Mouse (Mus musculus) brain, embryonic 14.5 days (tissue): Measurements from ENCODE around the gene Mau2.

Source experiments
- CTCF ChIP-seq: fragments of 200-500 bp; IDR thresholded peaks from 2 replicates; pipeline ENCODE4 v1.5.1; 2012; ENCODE audit warnings: inconsistent platforms, mild to moderate bottlenecking, moderate library complexity, borderline replicate concordance; ENCODE audit not compliant: insufficient read depth, insufficient read length; ENCODE audit errors: extremely low read depth
- POLR2A ChIP-seq: fragments of 200-500 bp; IDR thresholded peaks from 2 replicates; pipeline ENCODE4 v1.6.1; 2012; ENCODE audit warnings: mild to moderate bottlenecking, inconsistent platforms, borderline replicate concordance; ENCODE audit not compliant: poor library complexity, insufficient read depth, insufficient read length, severe bottlenecking; ENCODE audit errors: extremely low read depth

DNA sequence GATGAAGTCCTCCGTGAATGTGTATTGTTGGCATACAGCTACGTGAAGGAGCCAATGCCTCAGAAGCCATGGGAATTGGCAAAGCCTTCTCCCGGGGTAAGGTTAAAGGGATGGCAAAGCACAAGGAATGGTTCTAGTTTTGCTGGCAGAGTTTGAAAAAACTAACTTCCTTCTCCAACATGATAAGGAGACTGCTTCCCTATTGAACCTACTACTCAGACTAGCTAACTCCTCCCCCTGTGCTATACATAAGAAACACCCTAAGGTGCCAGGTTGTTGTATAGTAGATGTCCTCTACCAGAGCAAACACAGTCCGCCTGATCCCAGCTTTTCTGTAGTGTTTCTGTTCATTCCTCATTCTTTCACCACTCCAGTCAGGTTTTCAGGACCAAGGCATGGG lies 64.1 kb downstream of the Mau2 start:
- TF ChIP-seq CTCF (no peak), POLR2A (no peak)
